Mouse (Mus musculus) CH12F3 (cell line): ENCODE results near the gene Brsk2.
"Not testable (repeated sequence)": the region's sequence is repeated elsewhere in the genome, so short reads cannot be mapped to it uniquely, and the experiment has no call there.

ENCODE experiments used
- in situ Hi-C: fragments of 300-500 bp; cut with MboI; formaldehyde crosslinking; loops from 2 replicates; pipeline ENCODE4 v1.14.3; 2020; ENCODE audit warnings: low sequenced_read_pairs

Gene Brsk2

GRCm38 (mm10) chr7:141948906-141949798 lies at the start of gene Brsk2:
TSS of gene Brsk2 (plus strand) at chr7:141949751.
- in situ Hi-C loops, result loop anchor here (25.0 kb wide), 1 partner anchor 187 kb away; no protein-coding TSS in a partner anchor

GRCm38 (mm10) chr7:141901825-141902224 lies 47.7 kb upstream of the Brsk2 start:
- in situ Hi-C loops, result no loop called here

GRCm38 (mm10) chr7:141902269-141902729 lies 47.3 kb upstream of the Brsk2 start:
- in situ Hi-C loops, result no loop called here

- in situ Hi-C loops, result no loop called here
Observed at GRCm38 (mm10) chr7:141902791-141903190, 46.8 kb upstream of the Brsk2 start.

- in situ Hi-C loops, result no loop called here
Observed at GRCm38 (mm10) chr7:141908591-141908990, 41.0 kb upstream of the Brsk2 start.

- in situ Hi-C loops, result no loop called here
Observed at GRCm38 (mm10) chr7:141911305-141911704, 38.2 kb upstream of the Brsk2 start.

GRCm38 (mm10) chr7:141918407-141918806 lies 31.1 kb upstream of the Brsk2 start, which contains the start of gene Tollip:
TSS of gene Tollip (minus strand) at chr7:141918507.
- in situ Hi-C loops, result no loop called here

GRCm38 (mm10) chr7:141924121-141924520 lies 25.4 kb upstream of the Brsk2 start:
- in situ Hi-C loops, result not testable (repeated sequence)

- in situ Hi-C loops, result loop anchor here (25.0 kb wide), 1 partner anchor 163 kb away; no protein-coding TSS in a partner anchor
Observed at GRCm38 (mm10) chr7:141924917-141925316, 24.6 kb upstream of the Brsk2 start.

- in situ Hi-C loops, result loop anchor here (25.0 kb wide), 1 partner anchor 166 kb away; no protein-coding TSS in a partner anchor
Observed at GRCm38 (mm10) chr7:141928642-141929041, 20.9 kb upstream of the Brsk2 start.

GRCm38 (mm10) chr7:141934128-141934898 lies 15.2 kb upstream of the Brsk2 start:
- in situ Hi-C loops, result loop anchor here (25.0 kb wide), 1 partner anchor 172 kb away; no protein-coding TSS in a partner anchor

- in situ Hi-C loops, result loop anchor here (25.0 kb wide), 1 partner anchor 173 kb away; no protein-coding TSS in a partner anchor
Observed at GRCm38 (mm10) chr7:141934951-141935350, 14.6 kb upstream of the Brsk2 start.

- in situ Hi-C loops, result loop anchor here (25.0 kb wide), 1 partner anchor 181 kb away; no protein-coding TSS in a partner anchor
Observed at GRCm38 (mm10) chr7:141943444-141943843, 6.1 kb upstream of the Brsk2 start.

GRCm38 (mm10) chr7:141945927-141946326 lies 3.6 kb upstream of the Brsk2 start:
- in situ Hi-C loops, result loop anchor here (25.0 kb wide), 1 partner anchor 184 kb away; no protein-coding TSS in a partner anchor

- in situ Hi-C loops, result loop anchor here (25.0 kb wide), 1 partner anchor 185 kb away; no protein-coding TSS in a partner anchor
Observed at GRCm38 (mm10) chr7:141947512-141947911, 2.0 kb upstream of the Brsk2 start.

GRCm38 (mm10) chr7:141948045-141948444 lies 1.5 kb upstream of the Brsk2 start:
- in situ Hi-C loops, result loop anchor here (25.0 kb wide), 1 partner anchor 186 kb away; no protein-coding TSS in a partner anchor

- in situ Hi-C loops, result loop anchor here (25.0 kb wide), 1 partner anchor 187 kb away; no protein-coding TSS in a partner anchor
Observed at GRCm38 (mm10) chr7:141949799-141950103, 200 bp downstream of the Brsk2 start.

GRCm38 (mm10) chr7:141950104-141951013 lies 808 bp downstream of the Brsk2 start:
- in situ Hi-C loops, result no loop called here

- in situ Hi-C loops, result no loop called here
Observed at GRCm38 (mm10) chr7:141951821-141952220, 2.3 kb downstream of the Brsk2 start.

GRCm38 (mm10) chr7:141952920-141953319 lies 3.4 kb downstream of the Brsk2 start:
- in situ Hi-C loops, result no loop called here
